Mouse (Mus musculus) kidney, embryonic 15.5 days (tissue): Measurements from ENCODE around the gene Cuedc2. TPM values are rescaled to one million over a fixed set of nuclear protein-coding genes. Genes with fewer than 3 reads are reported as not detected.

Experiments
- ATAC-seq: fragments of 200-750 bp; cut with Nextera tagmentation; replicated peaks from 2 replicates; pipeline ENCODE4 v1.8.0; 2017; ENCODE audit warnings: moderate TSS enrichment; ENCODE audit not compliant: low FRiP score
- H3K27ac ChIP-seq: fragments of 300-500 bp; sonication (generic); 2 replicates; pipeline ENCODE4 v1.5.1; 2015; ENCODE audit warnings: mild to moderate bottlenecking, inconsistent platforms
- H3K27me3 ChIP-seq: fragments of 300-500 bp; sonication (generic); 2 replicates; pipeline ENCODE4 v1.6.1; 2015; ENCODE audit warnings: inconsistent platforms
- H3K36me3 ChIP-seq: fragments of 300-500 bp; sonication (generic); 2 replicates; pipeline ENCODE4 v1.6.1; 2015; ENCODE audit warnings: inconsistent platforms
- H3K4me1 ChIP-seq: fragments of 300-500 bp; sonication (generic); 2 replicates; pipeline ENCODE4 v1.6.1; 2015; ENCODE audit warnings: inconsistent platforms
- H3K4me2 ChIP-seq: fragments of 300-500 bp; sonication (generic); 2 replicates; pipeline ENCODE4 v1.6.1; 2015; ENCODE audit warnings: moderate library complexity, mild to moderate bottlenecking, inconsistent platforms
- H3K4me3 ChIP-seq: fragments of 300-500 bp; sonication (generic); replicated peaks from 2 replicates; pipeline ENCODE4 v1.5.1; 2015; ENCODE audit warnings: mild to moderate bottlenecking, inconsistent platforms
- H3K9ac ChIP-seq: fragments of 300-500 bp; sonication (generic); 2 replicates; pipeline ENCODE4 v1.6.1; 2015; ENCODE audit warnings: mild to moderate bottlenecking, inconsistent platforms
- H3K9me3 ChIP-seq: fragments of 300-500 bp; sonication (generic); replicated peaks from 2 replicates; pipeline ENCODE4 v1.6.1; 2016; ENCODE audit warnings: inconsistent platforms
- WGBS: fragments of 180-500 bp; shearing (Covaris S2); methylation state at CpG from one replicate; pipeline ENCODE4 v1.1.7; 2015; ENCODE audit warnings: mixed read lengths; 5-methylcytosine and 5-hydroxymethylcytosine counted together
- polyA plus RNA-seq: library from polyadenylated mRNA; unstranded; fragments of >200 nt; fragmentation: Nextera tagmentation; extraction: Ambion mirVana; gene quantifications from 2 replicates; pipeline ENCODE4 v1.2.1, GENCODE M21; 2015

Cuedc2 gene
- polyA plus RNA-seq, 1 experiment from 2014 or later, result 177 TPM

DNA sequence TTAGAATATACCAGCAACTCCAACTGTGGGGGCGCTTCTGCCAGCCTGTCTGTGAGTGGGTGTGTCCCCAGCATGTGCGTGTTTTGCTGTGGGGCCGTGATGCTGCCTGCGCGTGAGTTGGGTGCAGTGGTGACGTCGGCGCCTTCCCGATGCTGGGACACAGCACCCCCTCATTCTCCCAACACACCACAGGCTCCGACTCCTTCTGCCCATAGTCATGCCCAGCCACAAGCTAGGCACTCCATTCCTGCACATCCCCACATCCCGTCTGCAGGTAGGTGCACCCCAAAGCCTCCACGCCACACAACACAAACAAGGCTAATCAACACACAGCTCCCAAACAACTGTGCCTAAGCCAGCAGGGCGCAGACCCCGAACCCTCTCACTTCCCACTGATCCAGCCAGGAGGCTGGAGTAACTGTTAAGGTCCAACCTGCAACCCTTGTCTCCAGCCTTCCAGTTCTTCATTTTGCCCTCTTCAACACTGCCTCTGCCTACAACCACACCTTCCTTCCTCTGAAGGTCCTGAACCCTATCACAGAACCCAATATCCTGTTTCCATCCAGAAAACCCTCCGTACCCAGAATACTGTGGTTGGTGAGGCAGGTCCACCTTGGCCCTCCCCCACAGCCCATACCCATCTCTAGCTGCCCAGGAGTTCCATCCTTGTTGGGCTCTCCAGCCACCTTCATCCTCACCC, 21.5 kb downstream of the Cuedc2 start:
- ATAC-seq, result no peak
- Histone ChIP-seq H3K4me3 (peak overlapping the region; percentile 48), H3K4me2 (peak overlapping the region; percentile 81), H3K4me1 (peaks cover 42% of the 10 kb centered on the region), H3K27ac (no peak overlapping the region), H3K9ac (peak overlapping the region; percentile 4; the same call in 1 of the 2 replicates), H3K27me3 (peaks cover 97% of the 10 kb centered on the region), H3K36me3 (peaks cover 1% of the 10 kb centered on the region; the same call in 1 of the 2 replicates), H3K9me3 (no peaks in the 10 kb centered on the region)
- 30% methylated on average over 15 of the region's 15 CpGs for WGBS

DNA sequence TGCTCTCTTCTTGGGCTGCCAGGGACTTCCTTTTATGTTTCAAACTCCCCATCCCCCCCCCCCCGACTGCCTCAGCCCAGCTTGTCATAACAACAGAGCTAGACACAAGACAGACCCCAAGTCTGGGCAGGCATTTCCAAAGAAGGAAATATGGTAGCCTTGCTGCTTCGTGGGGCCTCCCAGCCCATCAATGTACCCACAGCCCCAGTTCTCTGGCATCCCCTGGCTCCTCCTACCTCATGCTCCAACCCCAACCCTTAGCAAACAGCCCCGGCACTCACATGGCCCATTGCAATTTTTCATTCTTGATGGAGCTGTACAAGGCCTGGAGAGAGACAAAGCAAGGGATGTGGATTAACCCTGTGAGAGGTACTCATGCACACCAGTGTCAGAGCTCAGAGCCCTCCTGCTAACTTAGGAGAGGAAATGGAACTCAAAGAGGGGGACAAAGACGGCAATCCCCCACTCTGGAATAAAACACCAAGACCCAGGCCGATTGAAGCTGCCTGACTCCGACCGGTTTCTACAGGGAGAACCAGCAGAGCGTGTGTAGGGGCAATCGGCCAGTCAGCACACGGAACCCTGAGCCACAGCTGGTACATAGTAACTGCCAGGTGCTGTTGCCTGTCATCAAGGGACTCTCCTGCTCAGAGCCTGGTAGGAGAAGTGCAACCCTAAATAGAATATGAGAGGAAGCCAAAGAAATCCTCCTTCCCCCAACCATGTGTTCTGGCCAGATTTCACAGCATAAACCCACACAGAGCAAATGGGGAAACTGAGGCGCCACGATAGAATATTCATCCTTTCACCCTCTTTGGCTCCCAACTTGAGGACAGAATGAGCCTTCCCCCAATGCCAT, 22.5 kb downstream of the Cuedc2 start:
- no peak overlapping the region for H3K9ac ChIP-seq
- no peak overlapping the region for H3K27ac ChIP-seq
- peaks cover 12% of the 10 kb centered on the region for H3K36me3 ChIP-seq
- H3K9me3 ChIP-seq, result no peaks in the 10 kb centered on the region
- peaks cover 36% of the 10 kb centered on the region for H3K4me1 ChIP-seq
- H3K4me3 ChIP-seq, result 0 out of 2 replicates have a peak overlapping the region, but pooled peaks have one; percentile 48
- H3K4me2 ChIP-seq, result no peak overlapping the region
- ATAC-seq, result no peak
- peaks cover 93% of the 10 kb centered on the region for H3K27me3 ChIP-seq
- 51% methylated on average over 12 of the region's 12 CpGs for WGBS

DNA sequence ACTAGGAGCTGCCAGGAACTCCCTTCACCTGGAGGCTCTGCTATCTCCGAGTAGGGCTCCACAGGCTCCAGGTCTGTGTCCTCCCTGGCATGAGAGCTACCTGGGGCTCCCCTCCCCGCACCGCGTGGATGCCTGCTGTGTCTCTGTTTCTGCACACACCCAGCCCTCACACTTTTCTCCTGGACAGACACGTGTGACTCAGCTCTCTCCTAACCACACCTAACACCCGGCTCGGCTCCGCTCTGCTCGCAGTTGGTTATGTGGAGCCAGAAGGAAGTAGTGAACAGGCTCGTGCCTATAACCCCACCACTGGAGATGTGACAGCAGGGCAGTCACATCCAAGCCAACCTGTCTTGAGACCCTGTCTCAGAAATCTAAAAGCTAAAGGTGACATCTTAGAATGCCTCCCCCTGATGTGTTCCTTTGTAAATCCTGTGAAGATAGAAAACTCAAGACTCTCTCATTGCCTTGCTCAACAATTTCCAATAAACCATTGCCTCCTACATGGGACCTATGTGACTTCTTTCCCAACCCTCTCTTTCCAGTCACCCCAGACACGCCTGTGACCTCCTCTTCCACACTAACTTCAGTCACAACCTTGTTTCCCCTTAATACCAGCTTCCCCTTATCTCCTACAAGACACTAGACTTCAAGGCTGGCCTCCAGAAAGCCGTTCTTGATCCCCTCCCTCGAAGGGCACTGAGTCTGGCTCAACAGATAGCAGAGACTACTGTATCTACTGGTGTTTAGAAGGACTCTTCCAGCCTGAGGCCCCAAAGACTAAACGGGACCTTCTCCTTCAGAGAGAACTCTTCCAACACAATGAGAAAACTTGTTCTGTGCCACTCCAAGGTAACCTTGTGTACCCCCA, 23.4 kb downstream of the Cuedc2 start:
- H3K9ac ChIP-seq, result no peak overlapping the region
- no peaks in the 10 kb centered on the region for H3K9me3 ChIP-seq
- H3K4me3 ChIP-seq, result no peak overlapping the region
- WGBS, result 39% methylated on average over 14 of the region's 14 CpGs
- H3K4me2 ChIP-seq, result 0 out of 2 replicates have a peak overlapping the region, but pooled peaks have one; percentile 10
- H3K4me1 ChIP-seq, result peaks cover 36% of the 10 kb centered on the region
- no peak for ATAC-seq
- H3K27me3 ChIP-seq, result peaks cover 85% of the 10 kb centered on the region
- peaks cover 20% of the 10 kb centered on the region for H3K36me3 ChIP-seq
- H3K27ac ChIP-seq, result no peak overlapping the region

DNA sequence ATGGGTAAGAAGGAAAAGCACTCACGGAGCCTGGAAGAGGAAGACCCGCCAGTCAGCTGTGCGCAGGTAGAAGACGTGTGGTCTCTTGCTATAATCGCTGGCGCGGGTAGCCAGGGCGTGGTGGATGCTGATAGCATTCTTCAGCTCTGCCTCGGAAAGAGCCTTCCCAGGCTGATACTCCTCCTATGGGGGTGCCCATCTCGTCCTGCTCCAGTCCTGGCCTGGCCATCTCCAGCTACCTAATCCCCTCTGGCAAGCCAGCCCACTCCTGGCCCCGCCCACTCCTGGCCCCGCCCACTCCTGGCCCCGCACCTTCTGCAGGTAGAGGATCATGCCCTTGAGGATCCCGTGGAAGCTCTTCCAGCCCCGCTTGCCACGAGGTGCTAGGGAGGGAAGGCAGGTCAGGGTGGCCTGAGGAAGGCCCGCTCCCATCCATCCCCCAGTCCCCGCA, 24.3 kb downstream of the Cuedc2 start:
- 14% methylated on average over 18 of the region's 18 CpGs for WGBS
- Histone ChIP-seq H3K4me2 (0 out of 2 replicates have a peak overlapping the region, but pooled peaks have one; percentile 10), H3K9ac (no peak overlapping the region), H3K36me3 (peaks cover 28% of the 10 kb centered on the region), H3K4me1 (peaks cover 34% of the 10 kb centered on the region), H3K27ac (no peak overlapping the region), H3K9me3 (no peaks in the 10 kb centered on the region), H3K4me3 (no peak overlapping the region), H3K27me3 (peaks cover 81% of the 10 kb centered on the region)
- no peak; the same call in 1 of the 2 replicates for ATAC-seq

DNA sequence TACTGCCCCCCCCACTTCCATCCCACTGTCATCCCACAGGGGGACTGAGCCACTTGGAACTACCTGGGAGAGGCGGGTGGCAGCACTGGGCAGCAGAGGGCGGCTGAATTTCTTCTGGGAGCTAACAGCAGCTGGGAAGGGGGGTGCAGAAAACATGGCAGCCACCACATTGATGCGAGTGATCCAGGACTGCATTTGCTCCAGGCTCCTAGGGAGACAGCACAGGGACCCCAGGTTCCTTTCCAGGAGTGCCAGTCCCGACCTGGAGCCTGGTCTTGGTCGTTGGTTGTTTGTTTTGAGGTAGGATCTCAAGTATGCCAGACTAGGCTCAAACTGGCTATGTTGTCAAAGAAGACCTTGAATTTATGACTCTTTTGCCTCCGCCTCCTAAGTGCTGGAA, 24.9 kb downstream of the Cuedc2 start:
- no peak for ATAC-seq
- WGBS, result 78% methylated on average over 6 of the region's 6 CpGs
- no peak overlapping the region for H3K4me3 ChIP-seq
- no peak overlapping the region for H3K4me2 ChIP-seq
- no peaks in the 10 kb centered on the region for H3K9me3 ChIP-seq
- peaks cover 32% of the 10 kb centered on the region for H3K4me1 ChIP-seq
- no peak overlapping the region for H3K9ac ChIP-seq
- H3K27ac ChIP-seq, result no peak overlapping the region
- peaks cover 77% of the 10 kb centered on the region for H3K27me3 ChIP-seq
- peaks cover 28% of the 10 kb centered on the region for H3K36me3 ChIP-seq

DNA sequence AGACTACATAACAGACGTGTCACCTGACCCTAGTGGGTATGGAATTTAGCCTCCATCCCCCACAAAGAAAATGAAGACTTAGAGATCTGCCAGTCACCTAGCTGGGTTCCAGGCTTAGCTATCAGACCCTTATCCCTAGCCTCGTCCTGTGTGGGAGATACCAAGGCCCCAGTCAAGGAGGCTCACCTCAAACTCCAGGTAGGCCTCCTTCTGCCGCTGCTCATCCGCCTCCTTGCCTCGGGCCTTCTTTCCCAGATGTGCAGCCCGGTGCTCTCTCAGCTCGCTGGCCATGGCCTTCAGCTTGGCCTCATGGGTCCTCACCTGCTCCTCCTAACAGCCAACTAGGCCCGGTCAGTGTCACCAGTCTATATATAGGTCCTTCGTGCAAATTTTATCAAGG, 25.4 kb downstream of the Cuedc2 start:
- ATAC-seq, result no peak
- Histone ChIP-seq H3K27me3 (peaks cover 77% of the 10 kb centered on the region), H3K27ac (no peak overlapping the region), H3K4me3 (no peak overlapping the region), H3K9ac (no peak overlapping the region), H3K4me2 (no peak overlapping the region), H3K36me3 (peaks cover 28% of the 10 kb centered on the region), H3K4me1 (peaks cover 32% of the 10 kb centered on the region), H3K9me3 (no peaks in the 10 kb centered on the region)
- WGBS, result 82% methylated on average over 9 of the region's 9 CpGs

DNA sequence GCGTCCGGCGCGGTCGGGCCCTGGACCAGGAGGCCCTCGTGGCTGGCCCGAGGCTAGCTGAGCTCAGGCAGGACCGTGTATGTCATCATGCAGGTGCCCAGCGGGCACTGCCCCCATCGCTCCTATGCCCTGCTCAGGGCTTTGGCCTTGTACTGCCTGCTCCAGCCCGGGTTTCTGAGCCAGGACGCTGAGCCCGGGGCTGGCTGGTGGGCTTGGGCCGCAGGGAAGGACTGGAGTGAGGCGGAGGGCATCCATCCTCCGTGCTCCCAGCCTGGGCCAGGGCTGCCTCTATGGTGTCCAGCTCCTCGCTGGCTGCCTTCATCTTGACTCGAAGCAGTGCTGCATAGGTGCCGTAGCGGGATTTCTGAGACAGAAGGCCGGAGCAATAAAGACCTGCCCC, 25.9 kb downstream of the Cuedc2 start:
- peaks cover 77% of the 10 kb centered on the region for H3K27me3 ChIP-seq

DNA sequence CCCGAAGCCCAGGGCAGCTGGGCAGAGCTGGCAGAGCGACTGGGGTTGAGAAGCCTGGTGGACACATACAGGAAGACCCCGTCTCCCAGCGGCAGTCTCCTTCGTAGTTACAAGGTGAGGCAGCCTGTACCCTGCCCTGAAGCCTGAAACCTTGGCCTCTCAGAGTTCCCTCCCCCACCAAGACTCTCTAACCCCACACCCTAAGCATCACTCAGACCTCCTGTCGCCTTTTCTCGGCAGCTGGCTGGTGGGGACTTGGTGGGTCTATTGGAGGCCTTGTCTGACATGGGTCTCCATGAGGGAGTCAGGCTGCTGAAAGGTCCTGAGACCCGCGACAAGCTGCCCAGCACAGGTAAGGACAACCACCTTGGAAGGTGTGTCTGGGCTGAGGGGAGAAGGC, 27.2 kb downstream of the Cuedc2 start:
- Histone ChIP-seq H3K9ac (no peak overlapping the region), H3K4me2 (no peak overlapping the region), H3K27ac (no peak overlapping the region), H3K27me3 (peaks cover 74% of the 10 kb centered on the region), H3K4me3 (no peak overlapping the region), H3K36me3 (peaks cover 32% of the 10 kb centered on the region), H3K4me1 (peaks cover 19% of the 10 kb centered on the region), H3K9me3 (no peaks in the 10 kb centered on the region)
- no peak for ATAC-seq
- WGBS, result 83% methylated on average over 9 of the region's 9 CpGs

More for the DNA sequence above, 25.9 kb downstream of the Cuedc2 start:
- no peak overlapping the region for H3K9ac ChIP-seq
- no peak overlapping the region for H3K4me2 ChIP-seq
- H3K36me3 ChIP-seq, result peaks cover 31% of the 10 kb centered on the region
- no peaks in the 10 kb centered on the region for H3K9me3 ChIP-seq
- 88% methylated on average over 21 of the region's 21 CpGs for WGBS
- H3K27ac ChIP-seq, result no peak overlapping the region
- H3K4me1 ChIP-seq, result peaks cover 27% of the 10 kb centered on the region
- no peak for ATAC-seq
- H3K4me3 ChIP-seq, result no peak overlapping the region

DNA sequence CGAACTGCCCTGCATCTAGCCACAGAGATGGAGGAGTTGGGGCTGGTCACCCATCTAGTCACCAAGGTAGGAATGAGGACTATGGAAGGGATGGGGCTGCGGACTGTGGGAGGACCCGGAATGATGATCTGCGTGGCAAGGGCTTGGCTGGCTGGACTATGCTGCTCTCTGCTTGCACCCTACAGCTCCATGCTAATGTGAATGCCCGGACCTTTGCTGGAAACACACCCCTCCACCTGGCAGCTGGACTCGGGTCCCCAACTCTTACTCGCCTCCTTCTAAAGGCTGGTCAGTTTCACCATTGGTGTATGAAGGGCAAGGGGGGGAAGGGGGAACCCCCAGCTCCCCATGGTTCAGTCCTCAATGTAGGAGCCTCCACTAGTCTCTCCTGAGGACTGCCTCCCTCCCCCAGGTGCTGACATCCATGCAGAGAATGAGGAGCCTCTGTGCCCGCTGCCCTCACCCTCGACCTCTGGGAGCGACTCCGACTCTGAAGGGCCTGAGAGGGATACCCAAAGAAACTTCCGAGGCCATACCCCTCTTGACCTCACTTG, 28.1 kb downstream of the Cuedc2 start:
- WGBS, result 85% methylated on average over 12 of the region's 12 CpGs

DNA sequence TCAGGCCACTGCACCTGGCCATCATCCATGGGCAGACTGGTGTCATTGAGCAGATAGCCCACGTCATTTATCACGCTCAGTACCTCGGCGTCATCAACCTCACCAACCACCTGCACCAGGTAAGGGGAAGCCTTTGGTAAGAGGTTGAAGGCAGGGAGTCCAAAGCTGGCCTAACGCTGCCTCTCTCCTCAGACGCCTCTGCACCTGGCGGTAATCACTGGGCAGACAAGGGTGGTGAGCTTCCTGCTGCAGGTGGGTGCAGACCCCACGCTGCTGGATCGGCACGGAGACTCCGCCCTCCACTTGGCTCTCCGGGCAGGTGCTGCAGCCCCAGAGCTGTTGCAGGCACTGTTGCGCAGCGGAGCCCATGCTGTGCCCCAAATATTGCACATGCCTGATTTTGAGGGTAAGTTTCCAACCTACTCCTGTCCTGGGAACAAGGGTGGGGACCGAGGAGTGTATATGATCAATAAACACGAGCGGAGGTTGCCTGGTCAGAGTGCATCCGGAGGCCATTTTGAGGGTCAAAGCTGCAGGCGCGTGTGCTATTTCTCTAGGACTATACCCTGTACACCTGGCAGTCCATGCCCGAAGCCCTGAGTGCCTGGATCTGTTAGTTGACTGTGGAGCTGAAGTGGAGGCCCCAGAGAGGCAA, 28.7 kb downstream of the Cuedc2 start:
- 83% methylated on average over 21 of the region's 21 CpGs for WGBS
- Histone ChIP-seq H3K27ac (no peak overlapping the region), H3K4me2 (no peak overlapping the region), H3K4me1 (peaks cover 28% of the 10 kb centered on the region), H3K27me3 (peaks cover 59% of the 10 kb centered on the region), H3K36me3 (peaks cover 32% of the 10 kb centered on the region), H3K9me3 (no peaks in the 10 kb centered on the region), H3K4me3 (no peak overlapping the region), H3K9ac (no peak overlapping the region)
- ATAC-seq, result no peak

More for the DNA sequence above, 28.1 kb downstream of the Cuedc2 start:
- Histone ChIP-seq H3K4me3 (no peak overlapping the region), H3K9ac (no peak overlapping the region), H3K4me2 (no peak overlapping the region), H3K36me3 (peaks cover 32% of the 10 kb centered on the region), H3K27me3 (peaks cover 65% of the 10 kb centered on the region), H3K4me1 (peaks cover 25% of the 10 kb centered on the region), H3K9me3 (no peaks in the 10 kb centered on the region), H3K27ac (no peak overlapping the region)
- ATAC-seq, result no peak
